Mouse (Mus musculus) hindbrain, postnatal 0 days (tissue): ENCODE measurements around the gene Entpd3. TPM values are rescaled to one million over a fixed set of nuclear protein-coding genes. Genes with fewer than 3 reads are reported as not detected.

Source experiments
- ATAC-seq: fragments of 200-750 bp; cut with Nextera tagmentation; 2 replicates; pipeline ENCODE4 v1.8.0; 2017; ENCODE audit warnings: mild to moderate bottlenecking, moderate TSS enrichment, moderate library complexity
- DNase-seq: peaks from one replicate; pipeline ENCODE4 v3.0.0-alpha.2; 2015; ENCODE audit warnings: low spot score
- H3K27ac ChIP-seq: fragments of 300-500 bp; sonication (generic); 2 replicates; pipeline ENCODE4 v1.5.1; 2014; ENCODE audit warnings: mild to moderate bottlenecking
- H3K27me3 ChIP-seq: fragments of 300-500 bp; sonication (generic); 2 replicates; pipeline ENCODE4 v1.6.1; 2014; ENCODE audit warnings: low read length, mixed read lengths; ENCODE audit not compliant: insufficient read depth
- H3K36me3 ChIP-seq: fragments of 300-500 bp; sonication (generic); 2 replicates; pipeline ENCODE4 v1.6.1; 2014; ENCODE audit warnings: low read length, mixed read lengths; ENCODE audit not compliant: insufficient read depth
- H3K4me1 ChIP-seq: fragments of 300-500 bp; sonication (generic); 2 replicates; pipeline ENCODE4 v1.6.1; 2014; ENCODE audit warnings: antibody characterized with exemption, low read length, mixed read lengths; ENCODE audit not compliant: insufficient read depth
- H3K4me2 ChIP-seq: fragments of 300-500 bp; sonication (generic); 2 replicates; pipeline ENCODE4 v1.6.1; 2014; ENCODE audit warnings: low read depth, mild to moderate bottlenecking, low read length, moderate library complexity, mixed read lengths
- H3K4me3 ChIP-seq: fragments of 300-500 bp; sonication (generic); 2 replicates; pipeline ENCODE4 v1.5.1; 2014; ENCODE audit warnings: low read length
- H3K9ac ChIP-seq: fragments of 300-500 bp; sonication (generic); replicated peaks from 2 replicates; pipeline ENCODE4 v1.6.1; 2014; ENCODE audit warnings: mild to moderate bottlenecking, low read length, moderate library complexity, mixed read lengths
- H3K9me3 ChIP-seq: fragments of 300-500 bp; sonication (generic); 2 replicates; pipeline ENCODE4 v1.6.1; 2016; ENCODE audit warnings: low read length, mixed read lengths
- CTCF ChIP-seq: IDR thresholded peaks from 2 replicates; pipeline ENCODE4 v1.5.1; 2016; ENCODE audit warnings: antibody characterized with exemption, control low read depth, low read depth
- WGBS: fragments of 180-500 bp; shearing (Covaris S2); extraction: QIAGEN DNeasy Blood & Tissue Kit; methylation state at CpG from one replicate; pipeline ENCODE4 v1.1.7; 2014; 5-methylcytosine and 5-hydroxymethylcytosine counted together
- polyA plus RNA-seq: library from polyadenylated mRNA; unstranded; fragments of >200 nt; fragmentation: Nextera tagmentation; extraction: Ambion mirVana; gene quantifications from 2 replicates; pipeline ENCODE4 v1.2.1, GENCODE M21; 2015
- total RNA-seq: library from RNA; depleted of rRNA; stranded (reverse); fragments of >200 nt; gene quantifications from 2 replicates; pipeline ENCODE4 v1.2.3, GENCODE M21; 2014

Gene Entpd3
- total and polyA plus RNA-seq, 2 experiments from 2014 or later: 4.0 to 4.4 TPM

GRCm38 (mm10) chr9:120550778-120551177 lies 11.2 kb downstream of the Entpd3 start:
- Histone ChIP-seq H3K4me2 (no peak overlapping the region), H3K4me3 (no peak overlapping the region), H3K4me1 (no peaks in the 10 kb centered on the region), H3K9ac (no peak overlapping the region), H3K9me3 (no peaks in the 10 kb centered on the region), H3K36me3 (no peaks in the 10 kb centered on the region), H3K27me3 (no peaks in the 10 kb centered on the region), H3K27ac (no peak overlapping the region)
- 91% methylated on average over 9 of the region's 9 CpGs for WGBS
- DNase-seq (no peak), ATAC-seq (no peak)
- TF ChIP-seq CTCF: no peak

GRCm38 (mm10) chr9:120563590-120563989 lies 24.0 kb downstream of the Entpd3 start:
- H3K9ac ChIP-seq: no peak overlapping the region
- no peaks in the 10 kb centered on the region for H3K9me3 ChIP-seq
- H3K27ac ChIP-seq: no peak overlapping the region
- H3K4me2 ChIP-seq: no peak overlapping the region
- no peak overlapping the region for H3K4me3 ChIP-seq
- DNase-seq (no peak), ATAC-seq (no peak)
- 87% methylated on average over 3 of the region's 3 CpGs for WGBS
- no peaks in the 10 kb centered on the region for H3K36me3 ChIP-seq
- H3K27me3 ChIP-seq: no peaks in the 10 kb centered on the region
- H3K4me1 ChIP-seq: no peaks in the 10 kb centered on the region
- TF ChIP-seq CTCF: no peak

GRCm38 (mm10) chr9:120564247-120564646 lies 24.6 kb downstream of the Entpd3 start:
- ATAC-seq: no peak
- Histone ChIP-seq H3K27ac (no peak overlapping the region), H3K9ac (no peak overlapping the region), H3K4me2 (no peak overlapping the region), H3K4me1 (no peaks in the 10 kb centered on the region), H3K36me3 (no peaks in the 10 kb centered on the region), H3K9me3 (no peaks in the 10 kb centered on the region), H3K4me3 (no peak overlapping the region), H3K27me3 (no peaks in the 10 kb centered on the region)
- TF ChIP-seq CTCF: no peak
- no peak for DNase-seq
- WGBS: 80% methylated on average over 2 of the region's 2 CpGs

GRCm38 (mm10) chr9:120566384-120566783 lies 26.8 kb downstream of the Entpd3 start:
- Histone ChIP-seq H3K27ac (no peak overlapping the region), H3K4me2 (no peak overlapping the region), H3K9ac (no peak overlapping the region), H3K9me3 (no peaks in the 10 kb centered on the region), H3K4me1 (no peaks in the 10 kb centered on the region), H3K36me3 (no peaks in the 10 kb centered on the region), H3K27me3 (no peaks in the 10 kb centered on the region), H3K4me3 (no peak overlapping the region)
- no peak for DNase-seq
- TF ChIP-seq CTCF: no peak
- WGBS: 82% methylated on average over 5 of the region's 5 CpGs
- no peak for ATAC-seq

GRCm38 (mm10) chr9:120568917-120569316 lies 29.3 kb downstream of the Entpd3 start:
- Histone ChIP-seq H3K36me3 (no peaks in the 10 kb centered on the region; the same call in 1 of the 2 replicates), H3K9me3 (no peaks in the 10 kb centered on the region), H3K9ac (no peak overlapping the region), H3K27ac (no peak overlapping the region), H3K4me2 (no peak overlapping the region), H3K4me3 (no peak overlapping the region), H3K27me3 (no peaks in the 10 kb centered on the region), H3K4me1 (no peaks in the 10 kb centered on the region)
- WGBS: 70% methylated on average over 2 of the region's 2 CpGs
- no peak for TF ChIP-seq CTCF
- ATAC-seq (no peak), DNase-seq (no peak)

- no peak overlapping the region for H3K4me3 ChIP-seq
- H3K4me1 ChIP-seq: no peaks in the 10 kb centered on the region
- 58% methylated on average over 13 of the region's 13 CpGs for WGBS
- H3K27ac ChIP-seq: no peak overlapping the region
- no peaks in the 10 kb centered on the region for H3K27me3 ChIP-seq
- no peak overlapping the region for H3K4me2 ChIP-seq
- H3K36me3 ChIP-seq: peaks cover 7% of the 10 kb centered on the region; the same call in 1 of the 2 replicates
- no peak overlapping the region for H3K9ac ChIP-seq
- peak; percentile 68 for TF ChIP-seq CTCF
- H3K9me3 ChIP-seq: no peaks in the 10 kb centered on the region
- DNase-seq: peak; percentile 81
- no peak for ATAC-seq
These were observed 30.2 kb downstream of the Entpd3 start for GRCm38 (mm10) chr9:120569721-120570333.

- WGBS: 68% methylated on average over 2 of the region's 2 CpGs
- Histone ChIP-seq H3K27me3 (no peaks in the 10 kb centered on the region), H3K4me2 (peak overlapping the region; percentile 90), H3K9ac (no peak overlapping the region; the same call in 1 of the 2 replicates), H3K9me3 (no peaks in the 10 kb centered on the region), H3K27ac (0 out of 2 replicates have a peak overlapping the region, but pooled peaks have one; percentile 71), H3K36me3 (peaks cover 11% of the 10 kb centered on the region; the same call in 1 of the 2 replicates), H3K4me1 (no peaks in the 10 kb centered on the region), H3K4me3 (no peak overlapping the region)
- DNase-seq: no peak
- TF ChIP-seq CTCF: no peak
- no peak for ATAC-seq
These were observed 30.7 kb downstream of the Entpd3 start for GRCm38 (mm10) chr9:120570334-120570725.
